In genomic region chr1:68019618-68020017, GRCm38 (mm10) we compare ENCODE assay signal across 17 mouse cellular contexts.
"Had no signal": no experiment of that assay in that cellular context is flagged by ENCODE, and none has a peak within 500 bp of the region (broad histone marks: within the 10 kb centered on the region; RNA-seq: fewer than 3 reads in every experiment).

No protein-coding gene starts in this region.

- H3K4me1 ChIP-seq: neural tube, embryonic 12.5 days; neural tube, embryonic 13.5 days; neural tube, embryonic 15.5 days; stomach, embryonic 15.5 days had no signal

- H3K4me3 ChIP-seq: neural tube, embryonic 12.5 days; neural tube, embryonic 13.5 days; neural tube, embryonic 15.5 days; stomach, embryonic 15.5 days had no signal

- H3K9ac ChIP-seq: neural tube, embryonic 12.5 days; neural tube, embryonic 13.5 days; neural tube, embryonic 15.5 days; stomach, embryonic 15.5 days had no signal

- H3K9me3 ChIP-seq: neural tube, embryonic 12.5 days; neural tube, embryonic 13.5 days; neural tube, embryonic 15.5 days; stomach, embryonic 15.5 days had no signal

- H3K27ac ChIP-seq: neural tube, embryonic 12.5 days; neural tube, embryonic 13.5 days; neural tube, embryonic 15.5 days; stomach, embryonic 15.5 days; stomach, postnatal 0 days had no signal

- H3K36me3 ChIP-seq: neural tube, embryonic 12.5 days; neural tube, embryonic 13.5 days; neural tube, embryonic 15.5 days; stomach, embryonic 15.5 days had no signal

- H3K4me2 ChIP-seq: neural tube, embryonic 12.5 days; neural tube, embryonic 13.5 days; neural tube, embryonic 15.5 days; stomach, embryonic 15.5 days had no signal

- H3K27me3 ChIP-seq: neural tube, embryonic 12.5 days; neural tube, embryonic 13.5 days; neural tube, embryonic 15.5 days; stomach, embryonic 15.5 days had no signal

- DNase-seq: retina, postnatal 1 day; right cerebral cortex, adult 18-20 months; right cerebral cortex, postnatal 14 days; right cerebral cortex, postnatal 25 days; right cerebral cortex, postnatal 4 days; spleen, adult 18-20 months; thymus, adult 18-20 months; thymus, adult 2 months; thymus, postnatal 14 days; thymus, postnatal 25 days; thymus, postnatal 36 days; thymus, postnatal 4 days had no signal
